Mouse (Mus musculus) adrenal gland, postnatal 10 days (tissue): ENCODE results near the gene Mri1. TPM values are rescaled to one million over a fixed set of nuclear protein-coding genes. Genes with fewer than 3 reads are reported as not detected.
A peak's percentile ranks its signal among the peaks of the same experiment; 100 is the strongest.

Experiments
- DNase-seq: peaks from one replicate; pipeline ENCODE4 v3.0.0; 2021; ENCODE audit warnings: mixed read lengths
- total RNA-seq, 2 experiments: library from RNA; stranded (reverse); gene quantifications; 2 replicates each; pipeline ENCODE4 v1.2.3; 2021

The Mri1 gene
- total RNA-seq, 2 experiments from 2014 or later: 28.0 to 34.4 TPM

GRCm38 (mm10) chr8:84236998-84237473 lies 20.1 kb downstream of the Mri1 start, which contains the start of gene Zswim4:
Gene Zswim4, minus strand, starts transcription at chr8:84237055.
- peak; percentile 97 for DNase-seq

GRCm38 (mm10) chr8:84236410-84236997 lies 20.6 kb downstream of the Mri1 start:
- DNase-seq: peak; percentile 48

- DNase-seq: peak; percentile 71
These were observed 21.2 kb downstream of the Mri1 start for GRCm38 (mm10) chr8:84235746-84236409.

DNA sequence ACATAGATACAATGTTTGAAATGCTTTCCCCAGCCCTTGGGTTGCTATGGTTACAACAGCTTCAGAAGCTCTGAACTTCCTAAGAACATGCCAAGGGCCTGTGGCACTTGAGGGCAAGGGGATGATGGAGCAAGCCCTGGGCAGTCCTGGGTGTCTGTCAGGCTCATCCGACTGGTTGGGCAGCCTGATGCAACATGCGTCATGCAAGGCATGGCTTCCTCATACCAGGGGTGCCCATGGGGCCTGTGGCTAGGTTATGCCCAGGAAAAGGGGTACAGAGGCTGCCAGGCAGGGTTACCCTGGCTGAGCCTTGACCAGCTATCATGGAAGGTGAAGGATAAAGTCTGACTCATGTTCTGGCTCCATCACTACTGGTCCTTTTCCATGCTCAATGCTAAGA lies 24.1 kb downstream of the Mri1 start:
- DNase-seq: peak; percentile 44

- no peak for DNase-seq
These were observed 26.4 kb downstream of the Mri1 start for GRCm38 (mm10) chr8:84230735-84231134.

DNA sequence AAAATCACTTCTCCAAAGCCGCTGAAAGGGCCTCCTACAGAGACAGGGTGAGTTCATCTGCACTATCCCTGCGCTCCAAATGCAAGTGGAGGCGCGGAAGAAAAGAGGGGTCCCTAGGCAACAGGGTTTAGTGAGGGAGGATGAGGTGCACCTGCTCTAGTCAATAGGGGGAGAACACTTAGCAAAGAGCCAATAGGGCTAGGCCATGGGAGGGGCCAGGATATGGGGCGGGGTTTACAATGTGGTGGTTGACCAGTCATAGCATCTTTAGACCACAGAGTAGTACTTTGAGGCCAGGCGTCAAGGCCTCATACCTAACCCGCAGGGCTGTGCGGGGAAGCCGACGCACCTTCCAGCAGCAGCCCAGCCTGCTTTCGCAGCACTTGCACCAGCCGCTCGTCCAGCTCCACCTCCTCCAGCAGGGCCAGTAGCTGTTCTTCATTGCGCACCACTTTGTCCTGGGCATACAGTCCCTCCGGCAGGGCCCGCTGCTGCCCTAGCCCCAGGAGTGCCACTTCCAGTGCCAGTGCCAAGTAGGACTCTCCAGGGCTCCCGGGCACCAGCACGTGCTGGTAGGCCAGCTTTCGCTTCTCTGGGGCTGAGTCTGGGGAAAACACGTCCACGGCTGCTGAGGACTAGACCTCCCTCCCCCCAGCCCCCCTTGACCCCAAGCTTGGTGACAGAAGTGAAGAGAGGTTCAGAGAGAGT lies 33.6 kb downstream of the Mri1 start:
- peak; percentile 58 for DNase-seq

GRCm38 (mm10) chr8:84222566-84223165 lies 34.5 kb downstream of the Mri1 start:
- no peak for DNase-seq

DNA sequence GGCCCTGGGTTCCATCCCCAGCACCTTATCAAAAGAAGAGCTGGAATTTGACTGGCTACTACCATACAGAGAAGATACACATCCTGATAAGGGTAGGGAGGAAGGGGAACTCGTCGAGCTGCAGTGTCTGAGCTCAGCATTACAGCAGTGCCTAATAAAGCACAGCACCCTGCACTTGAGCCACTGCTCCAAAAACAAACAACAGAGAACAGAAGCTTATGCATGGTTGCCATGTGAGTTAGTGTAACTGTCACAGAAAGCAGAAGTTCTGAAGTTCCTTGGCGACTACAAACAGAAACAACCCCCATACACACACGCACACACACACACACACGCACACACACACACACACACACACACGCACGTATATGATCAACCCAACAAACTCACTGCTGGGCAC lies 37.0 kb downstream of the Mri1 start:
- DNase-seq: no peak

- DNase-seq: no peak
These were observed 39.0 kb downstream of the Mri1 start for GRCm38 (mm10) chr8:84218143-84218542.

DNA sequence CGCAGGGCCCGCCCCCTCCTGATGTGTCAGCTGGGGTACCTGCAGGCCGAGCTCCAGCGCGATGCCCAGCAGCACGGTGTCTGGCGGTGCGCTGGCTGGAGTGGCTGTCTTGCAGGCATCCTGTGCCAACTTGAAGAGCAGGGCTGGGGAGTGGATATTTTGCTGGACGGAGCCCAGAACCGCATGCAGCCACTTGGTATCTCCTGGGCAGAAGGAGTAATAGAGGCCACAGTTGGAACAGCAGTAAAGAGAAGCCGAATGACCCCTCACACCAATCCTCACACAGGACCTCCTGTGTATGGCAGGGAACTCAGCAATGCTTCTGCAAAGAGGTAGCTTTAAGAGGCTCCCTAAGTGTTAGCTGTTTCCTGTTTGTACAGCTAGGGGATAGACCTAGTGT lies 39.9 kb downstream of the Mri1 start:
- DNase-seq: no peak

- DNase-seq: no peak
These were observed 43.8 kb downstream of the Mri1 start for GRCm38 (mm10) chr8:84213277-84213676.

DNA sequence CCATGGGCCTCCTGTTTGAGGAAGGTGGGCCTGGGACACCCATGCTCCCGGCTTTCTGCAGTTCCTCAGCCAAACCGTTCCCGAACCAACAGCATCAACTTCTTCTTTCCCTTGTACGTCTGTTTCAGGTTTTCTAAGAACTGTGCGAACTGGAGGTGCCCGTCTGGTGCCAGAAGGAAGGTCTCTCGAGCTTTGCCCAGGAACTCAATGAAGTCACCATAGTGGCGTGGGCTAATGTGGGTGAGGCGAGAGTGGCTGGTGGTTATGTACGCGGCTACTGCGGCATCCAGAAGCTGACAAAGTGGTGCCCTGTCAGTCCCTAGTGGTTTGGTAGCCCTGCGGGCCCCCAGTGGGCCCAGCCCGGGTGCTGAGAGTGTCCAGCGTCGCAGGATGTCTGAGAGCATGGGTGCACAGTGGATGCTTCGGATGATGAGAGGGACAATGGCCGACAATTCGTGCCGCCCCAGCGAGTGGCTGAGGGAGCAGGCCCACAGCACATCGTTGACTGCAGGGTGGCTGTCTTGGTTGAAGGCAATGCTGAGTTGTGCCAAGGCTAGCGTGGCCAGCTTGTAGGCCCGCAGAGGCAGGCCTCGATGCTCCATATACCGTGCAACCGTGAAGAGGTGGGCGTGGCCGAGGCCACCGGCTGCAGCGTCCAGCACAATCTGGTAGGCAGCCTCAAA lies 45.1 kb downstream of the Mri1 start:
- no peak for DNase-seq

- DNase-seq: no peak
These were observed 45.9 kb downstream of the Mri1 start for GRCm38 (mm10) chr8:84211202-84211601.

GRCm38 (mm10) chr8:84210167-84210791 lies 46.8 kb downstream of the Mri1 start:
- DNase-seq: peak; percentile 91

GRCm38 (mm10) chr8:84208381-84209380 lies 48.4 kb downstream of the Mri1 start:
- DNase-seq: peak; percentile 29

GRCm38 (mm10) chr8:84207811-84208210 lies 49.3 kb downstream of the Mri1 start:
- DNase-seq: peak; percentile 71

- no peak for DNase-seq
These were observed 50.5 kb downstream of the Mri1 start for GRCm38 (mm10) chr8:84206666-84207065.

DNA sequence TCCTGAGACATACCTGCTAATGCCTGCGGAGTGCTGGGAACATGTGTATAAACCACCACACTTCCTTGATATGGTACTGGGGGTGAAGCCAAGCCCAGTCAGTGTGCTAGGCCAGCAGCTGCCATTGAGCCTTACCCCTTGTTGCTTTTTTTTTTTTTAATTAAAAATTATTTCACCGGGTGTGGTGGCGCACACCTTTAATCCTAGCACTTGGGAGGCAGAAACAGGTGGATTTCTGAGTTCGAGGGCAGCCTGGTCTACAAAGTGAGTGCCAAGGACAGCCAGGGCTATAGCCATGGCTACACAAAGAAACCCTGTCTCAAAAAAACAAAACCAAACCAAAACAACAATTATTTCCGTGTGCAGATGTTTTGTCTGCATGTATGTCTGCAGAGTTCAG lies 52.1 kb downstream of the Mri1 start:
- DNase-seq: no peak

DNA sequence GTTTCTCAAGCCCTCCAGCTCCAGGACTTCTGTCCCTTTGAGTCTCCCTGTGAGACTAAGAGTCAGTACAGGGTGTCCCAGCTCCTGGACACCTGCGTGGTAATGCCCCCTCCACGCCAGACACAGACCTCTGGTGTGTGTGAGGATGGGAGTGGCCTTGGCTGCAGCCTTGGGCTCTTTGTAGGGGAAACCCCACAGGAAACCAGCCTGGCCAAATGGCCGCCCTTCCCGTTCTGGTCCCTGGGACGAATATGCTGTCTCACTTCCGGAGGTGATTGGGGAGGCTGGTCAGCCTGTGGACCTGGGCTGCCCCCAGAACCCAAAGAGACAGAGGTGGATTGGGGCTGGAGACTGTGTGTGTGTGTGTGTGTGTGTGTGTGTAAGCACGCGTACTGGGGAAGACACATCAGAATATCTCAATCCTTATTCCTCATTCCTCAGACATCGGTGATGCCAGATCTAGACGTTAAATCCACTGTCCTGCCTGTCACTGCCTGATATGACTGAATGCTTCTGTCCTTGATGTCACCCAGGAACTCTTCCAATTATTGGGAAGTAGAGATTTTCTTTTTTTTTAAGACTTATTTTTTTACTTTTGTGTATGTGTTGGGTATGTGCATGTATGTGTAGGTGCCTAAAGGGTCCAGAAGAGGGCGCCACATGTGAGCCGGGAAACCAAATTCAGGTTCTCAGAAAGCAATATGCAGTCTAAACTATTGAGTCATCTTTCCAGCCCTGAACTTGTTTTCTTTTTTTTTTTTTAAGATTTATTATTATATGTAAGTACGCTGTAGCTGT lies 53.0 kb downstream of the Mri1 start:
- peak; percentile 84 for DNase-seq
